Mouse (Mus musculus) macrophage (primary cell): ENCODE measurements around the gene Abca13. TPM values are rescaled to one million over a fixed set of nuclear protein-coding genes. Genes with fewer than 3 reads are reported as not detected.
"Not testable (repeated sequence)": the region's sequence is repeated elsewhere in the genome, so short reads cannot be mapped to it uniquely, and the experiment has no call there.

Experiments
- H3K27ac ChIP-seq: fragments of 350-480 bp; formaldehyde crosslinking; 2 replicates; pipeline ENCODE4 v1.9.0; 2021
- H3K36me3 ChIP-seq: fragments of 350-480 bp; formaldehyde crosslinking; 2 replicates; pipeline ENCODE4 v1.9.0; 2021; ENCODE audit errors: inconsistent target
- H3K4me3 ChIP-seq: fragments of 350-480 bp; formaldehyde crosslinking; 2 replicates; pipeline ENCODE4 v1.9.0; 2021; ENCODE audit errors: inconsistent target
- H3K79me2 ChIP-seq: fragments of 350-480 bp; formaldehyde crosslinking; 2 replicates; pipeline ENCODE4 v1.9.0; 2021; ENCODE audit errors: inconsistent target
- WGBS: methylation state at CpG from one replicate; pipeline ENCODE4 v1.1.7; 2026; ENCODE audit warnings: inconsistent platforms; ENCODE audit not compliant: missing documents; 5-methylcytosine and 5-hydroxymethylcytosine counted together
- polyA plus RNA-seq: library from polyadenylated mRNA; stranded (reverse); fragments of 250-400 nt; gene quantifications from 3 replicates; pipeline ENCODE4 v1.2.4, GENCODE M21; 2018; ENCODE audit warnings: inconsistent platforms

The Abca13 gene
- polyA plus RNA-seq, 1 experiment from 2014 or later: 0.04 TPM

GRCm38 (mm10) chr11:9347724-9348123, 156.0 kb downstream of the Abca13 start:
- no peaks in the 10 kb centered on the region for H3K79me2 ChIP-seq
- WGBS: 48% methylated on average over 3 of the region's 3 CpGs
- H3K27ac ChIP-seq: no peak overlapping the region
- no peak overlapping the region for H3K4me3 ChIP-seq
- no peaks in the 10 kb centered on the region for H3K36me3 ChIP-seq

GRCm38 (mm10) chr11:9373160-9373559, 181.4 kb downstream of the Abca13 start:
- no peaks in the 10 kb centered on the region for H3K36me3 ChIP-seq
- H3K79me2 ChIP-seq: no peaks in the 10 kb centered on the region
- no peak overlapping the region for H3K27ac ChIP-seq
- H3K4me3 ChIP-seq: no peak overlapping the region
- WGBS: 2% methylated on average over 5 of the region's 5 CpGs

GRCm38 (mm10) chr11:9374426-9374825, 182.7 kb downstream of the Abca13 start:
- 87% methylated on average over 4 of the region's 5 CpGs for WGBS
- not testable (repeated sequence) for H3K4me3 ChIP-seq, H3K79me2 ChIP-seq, H3K36me3 ChIP-seq, H3K27ac ChIP-seq

- H3K27ac ChIP-seq: no peak overlapping the region
- H3K79me2 ChIP-seq: no peaks in the 10 kb centered on the region
- WGBS: 100% methylated on average over 1 of the region's 1 CpGs
- no peaks in the 10 kb centered on the region for H3K36me3 ChIP-seq
- no peak overlapping the region for H3K4me3 ChIP-seq
Observed at GRCm38 (mm10) chr11:9388520-9388919, 196.8 kb downstream of the Abca13 start.

GRCm38 (mm10) chr11:9416946-9417345, 225.2 kb downstream of the Abca13 start:
- Histone ChIP-seq H3K79me2 (no peaks in the 10 kb centered on the region), H3K4me3 (no peak overlapping the region), H3K27ac (no peak overlapping the region), H3K36me3 (no peaks in the 10 kb centered on the region)
- WGBS: 86% methylated on average over 1 of the region's 3 CpGs

- Histone ChIP-seq H3K36me3 (no peaks in the 10 kb centered on the region), H3K27ac (no peak overlapping the region), H3K79me2 (no peaks in the 10 kb centered on the region), H3K4me3 (no peak overlapping the region)
- 70% methylated on average over 2 of the region's 2 CpGs for WGBS
Observed at GRCm38 (mm10) chr11:9420205-9420604, 228.5 kb downstream of the Abca13 start.

GRCm38 (mm10) chr11:9427411-9427810, 235.7 kb downstream of the Abca13 start:
- no peak overlapping the region for H3K4me3 ChIP-seq
- WGBS: 93% methylated on average over 3 of the region's 3 CpGs
- no peaks in the 10 kb centered on the region for H3K36me3 ChIP-seq
- no peaks in the 10 kb centered on the region for H3K79me2 ChIP-seq
- H3K27ac ChIP-seq: no peak overlapping the region

- Histone ChIP-seq H3K36me3 (no peaks in the 10 kb centered on the region), H3K4me3 (no peak overlapping the region), H3K27ac (no peak overlapping the region), H3K79me2 (no peaks in the 10 kb centered on the region)
- 59% methylated on average over 5 of the region's 5 CpGs for WGBS
Observed at GRCm38 (mm10) chr11:9432807-9433206, 241.1 kb downstream of the Abca13 start.

GRCm38 (mm10) chr11:9436617-9437016, 244.9 kb downstream of the Abca13 start:
- H3K36me3 ChIP-seq: no peaks in the 10 kb centered on the region
- no peaks in the 10 kb centered on the region for H3K79me2 ChIP-seq
- no peak overlapping the region for H3K4me3 ChIP-seq
- no peak overlapping the region for H3K27ac ChIP-seq

GRCm38 (mm10) chr11:9439781-9440180, 248.0 kb downstream of the Abca13 start:
- Histone ChIP-seq H3K27ac (no peak overlapping the region), H3K4me3 (no peak overlapping the region), H3K36me3 (no peaks in the 10 kb centered on the region), H3K79me2 (no peaks in the 10 kb centered on the region)
- WGBS: 24% methylated on average over 2 of the region's 2 CpGs

GRCm38 (mm10) chr11:9441192-9441591, 249.4 kb downstream of the Abca13 start:
- no peak overlapping the region for H3K4me3 ChIP-seq
- H3K27ac ChIP-seq: no peak overlapping the region
- H3K79me2 ChIP-seq: no peaks in the 10 kb centered on the region
- WGBS: 89% methylated on average over 4 of the region's 4 CpGs
- no peaks in the 10 kb centered on the region for H3K36me3 ChIP-seq

GRCm38 (mm10) chr11:9472400-9472799, 280.7 kb downstream of the Abca13 start:
- H3K27ac ChIP-seq: no peak overlapping the region

GRCm38 (mm10) chr11:9481511-9481910, 289.8 kb downstream of the Abca13 start:
- Histone ChIP-seq H3K27ac (no peak overlapping the region), H3K36me3 (no peaks in the 10 kb centered on the region), H3K79me2 (no peaks in the 10 kb centered on the region), H3K4me3 (no peak overlapping the region)
- 23% methylated on average over 6 of the region's 6 CpGs for WGBS

More at GRCm38 (mm10) chr11:9472400-9472799, 280.7 kb downstream of the Abca13 start:
- no peaks in the 10 kb centered on the region for H3K79me2 ChIP-seq
- WGBS: 94% methylated on average over 1 of the region's 1 CpGs
- H3K36me3 ChIP-seq: no peaks in the 10 kb centered on the region
- H3K4me3 ChIP-seq: no peak overlapping the region

- no peak overlapping the region for H3K4me3 ChIP-seq
- H3K27ac ChIP-seq: no peak overlapping the region
- 74% methylated on average over 5 of the region's 5 CpGs for WGBS
- H3K79me2 ChIP-seq: no peaks in the 10 kb centered on the region
- H3K36me3 ChIP-seq: no peaks in the 10 kb centered on the region
Observed at GRCm38 (mm10) chr11:9500326-9501142, 308.8 kb downstream of the Abca13 start.

- H3K4me3 ChIP-seq, H3K27ac ChIP-seq: not testable (repeated sequence)
- 100% methylated on average over 2 of the region's 2 CpGs for WGBS
Observed at GRCm38 (mm10) chr11:9514966-9515365, 323.2 kb downstream of the Abca13 start.

GRCm38 (mm10) chr11:9528556-9528955, 336.8 kb downstream of the Abca13 start:
- H3K4me3 ChIP-seq: no peak overlapping the region
- H3K79me2 ChIP-seq: no peaks in the 10 kb centered on the region
- 92% methylated on average over 3 of the region's 3 CpGs for WGBS
- H3K36me3 ChIP-seq: no peaks in the 10 kb centered on the region
- no peak overlapping the region for H3K27ac ChIP-seq

More at GRCm38 (mm10) chr11:9514966-9515365, 323.2 kb downstream of the Abca13 start:
- H3K79me2 ChIP-seq, H3K36me3 ChIP-seq: not testable (repeated sequence)
